ENCODE assay signal across 9 mouse cellular contexts in the genomic region with DNA sequence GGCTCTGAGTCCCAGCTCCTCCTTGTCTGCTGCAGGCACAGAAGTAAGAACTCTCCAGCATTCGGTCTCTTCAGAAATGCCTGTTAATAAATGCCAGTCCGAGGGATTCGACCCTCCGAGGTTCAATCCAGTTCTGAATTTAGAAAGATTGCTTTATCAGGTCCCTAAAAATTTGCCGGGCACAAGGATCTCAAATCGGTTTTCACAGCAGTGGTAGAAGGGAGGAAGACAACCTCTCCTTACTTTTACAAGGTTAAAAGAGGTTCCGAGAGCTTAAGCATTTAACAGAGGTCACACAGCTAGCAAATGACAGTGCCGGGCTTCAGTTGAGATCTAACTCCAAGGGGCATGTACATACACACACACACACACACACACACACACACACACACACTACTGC. TPM values are rescaled to one million over a fixed set of nuclear protein-coding genes. Genes with fewer than 3 reads are reported as not detected.
DNase-seq lines count a peak whose midpoint lies in the region; ATAC-seq lines count a peak whose summit lies in the region.
"Had no signal": no experiment of that assay in that cellular context is flagged by ENCODE, and none has a peak within 500 bp of the region (broad histone marks: within the 10 kb centered on the region; RNA-seq: fewer than 3 reads in every experiment).

No protein-coding gene starts in this region.

- DNase-seq in heart, embryonic 10.5 days (ENCODE audit: low spot score), result no peak
- DNase-seq in heart, adult 11 months, result no peak
- no peak for DNase-seq in neural tube, embryonic 10.5 days (ENCODE audit: extremely low spot score, low spot score)
- DNase-seq in Muller cell, postnatal 12 days (ENCODE audit: inconsistent ontology term), result no peak
- no peak for DNase-seq in left cerebral cortex, adult 18-20 months (ENCODE audit: low spot score in 2 of 2)

- no peaks in the 10 kb centered on the region for H3K36me3 ChIP-seq in heart, embryonic 10.5 days
- H3K36me3 ChIP-seq in neural tube, embryonic 13.5 days, result no peaks in the 10 kb centered on the region
- H3K36me3 ChIP-seq in limb, embryonic 13.5 days, result no peaks in the 10 kb centered on the region
- H3K36me3 ChIP-seq in stomach, embryonic 15.5 days, result no peaks in the 10 kb centered on the region
- H3K36me3 ChIP-seq: G1E had no signal

- no peak for ATAC-seq in neural tube, embryonic 13.5 days (ENCODE audit: low read depth)
- ATAC-seq in limb, embryonic 13.5 days (ENCODE audit: low FRiP score, low read depth), result no peak
- ATAC-seq in stomach, embryonic 15.5 days (ENCODE audit: insufficient read depth, low FRiP score, low read depth), result no peak

- H3K9me3 ChIP-seq in heart, embryonic 10.5 days, result no peaks in the 10 kb centered on the region
- H3K9me3 ChIP-seq in neural tube, embryonic 13.5 days, result no peaks in the 10 kb centered on the region
- no peaks in the 10 kb centered on the region for H3K9me3 ChIP-seq in limb, embryonic 13.5 days
- no peaks in the 10 kb centered on the region for H3K9me3 ChIP-seq in stomach, embryonic 15.5 days
- H3K9me3 ChIP-seq: G1E had no signal

- peaks cover 16% of the 10 kb centered on the region for H3K27me3 ChIP-seq in heart, embryonic 10.5 days (ENCODE audit: insufficient read depth, poor library complexity, severe bottlenecking)
- H3K27me3 ChIP-seq in neural tube, embryonic 13.5 days, result peaks cover 6% of the 10 kb centered on the region; the same call in 1 of the 2 replicates
- peaks cover 9% of the 10 kb centered on the region for H3K27me3 ChIP-seq in limb, embryonic 13.5 days
- no peaks in the 10 kb centered on the region for H3K27me3 ChIP-seq in stomach, embryonic 15.5 days (replicated peaks)

- H3K27ac ChIP-seq in heart, embryonic 10.5 days, result no peak overlapping the region
- no peak overlapping the region for H3K27ac ChIP-seq in neural tube, embryonic 13.5 days (replicated peaks)
- H3K27ac ChIP-seq in limb, embryonic 13.5 days, result no peak overlapping the region
- no peak overlapping the region for H3K27ac ChIP-seq in stomach, embryonic 15.5 days

- H3K4me1 ChIP-seq in heart, embryonic 10.5 days, result peaks cover 14% of the 10 kb centered on the region
- peaks cover 16% of the 10 kb centered on the region for H3K4me1 ChIP-seq in neural tube, embryonic 13.5 days (replicated peaks)
- H3K4me1 ChIP-seq in limb, embryonic 13.5 days, result peaks cover 10% of the 10 kb centered on the region
- 0 out of 2 replicates have a peak, but pooled peaks cover 7% of the 10 kb centered on the region for H3K4me1 ChIP-seq in stomach, embryonic 15.5 days

- WGBS in heart, embryonic 10.5 days, result 61% methylated on average over 8 of the region's 8 CpGs
- WGBS in neural tube, embryonic 13.5 days, result 62% methylated on average over 8 of the region's 8 CpGs
- WGBS in limb, embryonic 13.5 days, result 50% methylated on average over 8 of the region's 8 CpGs
- 53% methylated on average over 8 of the region's 8 CpGs for WGBS in stomach, embryonic 15.5 days

- H3K9ac ChIP-seq in neural tube, embryonic 13.5 days, result 0 out of 2 replicates have a peak overlapping the region, but pooled peaks have one; percentile 49
- H3K9ac ChIP-seq in limb, embryonic 13.5 days, result peak overlapping the region; percentile 61
- no peak overlapping the region for H3K9ac ChIP-seq in stomach, embryonic 15.5 days

- H3K4me3 ChIP-seq in heart, embryonic 10.5 days, result peak overlapping the region; percentile 61
- H3K4me3 ChIP-seq in neural tube, embryonic 13.5 days, result no peak overlapping the region
- peak overlapping the region; percentile 50 for H3K4me3 ChIP-seq in limb, embryonic 13.5 days
- peak overlapping the region; percentile 51 for H3K4me3 ChIP-seq in stomach, embryonic 15.5 days (replicated peaks)

- peak overlapping the region; percentile 75 for H3K4me2 ChIP-seq in neural tube, embryonic 13.5 days
- peak overlapping the region; percentile 85 for H3K4me2 ChIP-seq in limb, embryonic 13.5 days (replicated peaks)
- H3K4me2 ChIP-seq in stomach, embryonic 15.5 days, result peak overlapping the region; percentile 94

RNA-seq across cellular contexts. Expression of gene Fas, which starts 0.9 kb away (rescaled TPM):
- 1.1 and 4.8 TPM in 2 replicates for polyA plus RNA-seq in heart, embryonic 10.5 days (2016; fragmentation: Nextera tagmentation; extraction: Ambion mirVana)
- 1.0 and 1.3 TPM in 2 replicates for polyA plus RNA-seq in neural tube, embryonic 13.5 days (2015; fragmentation: Nextera tagmentation; extraction: Ambion mirVana)
- 2.4 and 4.3 TPM in 2 replicates for polyA plus RNA-seq in limb, embryonic 13.5 days (2015; fragmentation: Nextera tagmentation; extraction: Ambion mirVana)
- 4.9 TPM in 2 replicates for polyA plus RNA-seq in stomach, embryonic 15.5 days (2015; fragmentation: Nextera tagmentation; extraction: Ambion mirVana)
- total RNA-seq in left cerebral cortex, adult 18-20 months (2021), result 1 to 10 TPM; 1.6 to 1.9 TPM
- total RNA-seq: G1E had no signal
- polyA plus RNA-seq: G1E had no signal

RNA-seq across cellular contexts. Expression of gene Acta2, which starts 36.0 kb away (rescaled TPM):
- 1,821 and 2,118 TPM in 2 replicates for polyA plus RNA-seq in heart, embryonic 10.5 days (2016; fragmentation: Nextera tagmentation; extraction: Ambion mirVana)
- 28.1 and 52.1 TPM in 2 replicates for polyA plus RNA-seq in neural tube, embryonic 13.5 days (2015; fragmentation: Nextera tagmentation; extraction: Ambion mirVana)
- polyA plus RNA-seq in limb, embryonic 13.5 days (2015; fragmentation: Nextera tagmentation; extraction: Ambion mirVana), result 262 and 263 TPM in 2 replicates
- polyA plus RNA-seq in stomach, embryonic 15.5 days (2015; fragmentation: Nextera tagmentation; extraction: Ambion mirVana), result 1,795 and 1,820 TPM in 2 replicates
- 10 to 100 TPM; 11.2 to 15.1 TPM for total RNA-seq in left cerebral cortex, adult 18-20 months (2021)
- total RNA-seq: G1E had no signal
- polyA plus RNA-seq: G1E had no signal
